Mouse (Mus musculus) retina, postnatal 1 day (tissue): ENCODE data around the gene Abcc6.
"Not testable (repeated sequence)": the region's sequence is repeated elsewhere in the genome, so short reads cannot be mapped to it uniquely, and the experiment has no call there.

ENCODE experiments used
- DNase-seq: peaks from one replicate; pipeline ENCODE4 v3.0.0-alpha.2; 2012

Abcc6 gene

DNA sequence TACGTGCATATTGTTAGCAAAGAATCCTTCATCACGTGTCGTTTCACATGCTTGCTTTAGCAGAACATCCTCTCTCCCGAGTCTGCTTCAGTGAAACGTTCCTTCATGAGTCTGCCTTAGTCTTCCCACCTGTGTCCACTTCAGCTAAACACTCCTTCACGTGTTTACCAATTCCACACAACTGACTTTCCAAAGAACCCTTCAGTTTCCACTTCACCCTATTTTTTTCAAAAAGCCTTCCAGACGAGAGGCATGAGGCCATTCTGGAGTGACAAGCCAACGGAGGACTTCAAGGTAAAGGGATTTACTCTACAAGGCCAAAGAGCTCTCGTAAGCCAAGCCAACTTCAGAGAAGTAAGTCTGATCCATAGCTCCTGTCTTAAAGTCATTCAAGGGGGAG, 4.7 kb downstream of the Abcc6 start:
- DNase-seq = no peak

DNA sequence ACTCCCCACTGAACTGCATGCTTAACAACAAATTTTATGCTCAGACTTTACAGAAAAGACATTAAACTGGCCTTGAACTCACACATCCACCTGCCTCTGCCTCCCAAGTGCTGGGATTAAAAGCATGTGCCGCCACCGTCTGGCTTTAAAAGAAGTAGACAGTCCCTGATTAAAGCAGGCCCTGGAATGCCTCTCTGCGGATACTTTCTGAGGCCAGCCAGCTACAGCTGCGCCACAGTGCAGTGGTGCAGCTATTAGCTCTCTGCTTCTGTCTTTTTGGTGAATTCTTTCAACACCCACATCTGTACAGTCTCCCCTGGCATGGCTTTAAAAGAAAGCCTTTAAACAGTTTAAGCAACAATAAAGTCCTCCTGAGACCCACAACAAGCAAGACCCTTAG, 8.2 kb downstream of the Abcc6 start:
- no peak for DNase-seq

DNA sequence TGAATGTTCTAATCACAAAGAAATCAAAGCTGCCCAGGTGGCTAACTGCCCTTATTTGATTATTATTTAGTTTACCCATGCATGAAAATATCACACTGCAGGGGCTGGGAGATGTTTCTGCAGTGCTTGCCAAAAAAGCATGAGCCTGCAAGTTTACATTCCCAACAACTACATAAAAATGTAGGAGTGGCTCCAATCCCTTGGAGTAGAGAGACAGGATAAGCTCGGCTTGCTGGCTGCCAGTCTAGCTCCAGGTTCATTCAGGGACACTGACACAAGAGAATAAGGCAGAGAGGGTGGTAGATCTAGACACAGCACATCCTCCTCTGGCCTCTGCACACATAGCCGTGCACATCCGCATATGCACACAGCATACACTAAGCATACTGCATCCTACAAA, 10.5 kb downstream of the Abcc6 start:
- DNase-seq = no peak

DNA sequence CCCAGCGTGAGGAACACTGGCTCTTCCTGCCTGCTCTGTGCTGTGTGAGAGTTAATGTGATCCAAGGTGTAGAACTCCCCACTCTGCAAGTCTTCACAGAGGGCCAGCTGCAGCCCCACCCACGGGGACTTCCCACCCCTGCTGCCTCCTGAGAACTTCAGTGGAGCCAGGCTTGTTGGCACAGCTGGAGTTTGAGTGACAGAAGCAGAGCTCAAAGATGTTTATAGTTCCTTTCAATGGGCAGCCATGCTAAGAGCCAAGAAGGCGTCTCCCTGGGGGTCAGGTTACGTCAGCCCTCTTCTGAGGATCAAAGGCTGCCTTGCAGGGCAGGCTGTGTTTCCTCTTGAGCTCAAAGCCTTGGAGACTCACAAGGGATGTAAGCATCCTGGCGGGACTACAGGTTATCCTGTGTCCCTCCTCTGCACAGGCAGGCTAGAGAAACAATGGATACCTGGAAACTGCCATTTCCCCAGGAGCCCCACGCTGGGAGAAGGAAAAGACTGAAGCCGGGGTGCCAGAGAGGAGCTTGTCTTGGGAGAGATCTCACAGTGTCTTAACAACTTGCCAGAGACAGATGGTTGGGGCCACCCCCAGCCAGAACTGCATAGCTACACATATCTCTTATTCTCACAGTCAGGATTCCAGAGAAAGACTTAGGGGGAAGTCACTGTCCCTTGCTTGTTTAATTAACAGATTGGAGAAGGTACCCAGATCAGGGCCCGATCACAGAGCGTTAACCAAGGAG, 16.7 kb downstream of the Abcc6 start:
- DNase-seq = no peak

DNA sequence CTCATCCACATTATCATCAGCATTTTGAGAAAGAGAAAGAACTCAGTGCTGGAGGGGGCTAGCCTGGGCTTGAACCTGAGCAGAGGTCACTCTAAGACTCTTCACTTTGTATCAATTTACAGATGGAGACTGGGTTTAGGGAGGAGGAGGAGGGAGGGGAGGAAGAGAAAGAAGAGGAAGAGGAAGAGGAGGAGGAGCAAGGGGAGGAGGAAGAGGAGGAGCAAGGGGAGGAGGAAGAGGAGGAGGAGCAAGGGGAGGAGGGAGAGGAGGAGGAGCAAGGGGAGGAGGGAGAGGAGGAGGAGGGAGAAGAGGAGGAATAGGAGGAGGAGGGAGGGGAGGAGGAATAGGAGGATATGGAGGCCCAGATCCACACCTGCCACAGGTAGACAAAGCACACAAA, 18.0 kb downstream of the Abcc6 start:
- DNase-seq = no peak

DNA sequence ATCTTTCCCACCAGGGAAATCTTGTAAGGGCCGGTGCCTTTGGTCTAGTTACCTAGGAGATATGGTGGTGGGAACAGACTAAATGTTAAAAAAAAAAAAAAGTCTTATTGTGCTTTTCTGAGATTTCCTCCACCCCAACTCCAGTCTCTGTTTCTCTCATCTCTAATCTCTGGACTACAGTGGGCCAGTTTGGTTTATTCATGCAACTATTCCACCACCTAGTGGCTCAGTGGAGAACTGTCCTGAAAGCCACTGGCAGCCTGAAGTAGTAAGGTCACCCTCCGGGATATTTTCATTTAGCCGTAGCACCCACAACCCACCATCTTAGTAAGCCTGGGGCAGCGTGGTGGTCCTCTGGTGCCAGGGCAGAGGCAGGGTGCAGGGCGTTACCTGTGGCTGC, 20.5 kb downstream of the Abcc6 start:
- DNase-seq = peak; percentile 82

DNA sequence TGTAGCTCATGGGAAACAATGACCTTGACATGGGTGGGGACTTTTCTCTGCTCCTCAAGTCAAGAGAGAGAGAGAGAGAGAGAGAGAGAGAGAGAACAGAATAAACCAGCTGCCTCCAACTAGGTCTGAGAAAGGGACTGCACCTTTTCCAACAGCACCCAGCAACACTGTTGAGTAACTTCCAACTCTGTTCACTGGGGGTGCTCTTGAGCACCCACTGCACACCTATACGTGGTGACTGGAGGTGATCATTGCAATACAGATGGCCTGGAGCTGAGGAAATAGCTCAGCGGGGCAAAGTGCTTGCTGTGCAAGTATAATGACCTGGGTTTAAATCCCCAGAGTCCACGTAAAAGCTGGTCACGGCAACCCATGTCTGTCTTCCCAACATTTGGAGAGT, 27.4 kb downstream of the Abcc6 start:
- DNase-seq = no peak

DNA sequence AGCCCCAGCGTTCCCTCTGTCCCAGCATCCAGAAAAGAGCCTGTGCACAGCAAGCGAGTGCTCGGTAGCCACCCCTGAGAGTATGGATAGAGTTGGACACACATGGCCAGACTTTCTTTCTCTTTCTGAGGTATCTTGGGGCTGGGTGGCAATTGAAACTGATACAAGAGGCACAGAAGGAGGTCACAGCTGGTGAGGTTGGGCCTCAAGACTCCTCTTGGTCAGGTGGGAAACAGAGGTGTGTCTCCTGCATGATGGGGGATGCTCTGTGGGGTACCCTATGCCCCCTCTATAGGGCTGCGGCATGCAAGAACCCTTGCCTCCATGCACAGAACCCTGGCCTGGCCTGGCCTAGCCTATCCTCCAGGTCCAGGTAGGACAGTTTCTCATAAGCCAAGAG, 29.5 kb downstream of the Abcc6 start:
- DNase-seq = no peak

DNA sequence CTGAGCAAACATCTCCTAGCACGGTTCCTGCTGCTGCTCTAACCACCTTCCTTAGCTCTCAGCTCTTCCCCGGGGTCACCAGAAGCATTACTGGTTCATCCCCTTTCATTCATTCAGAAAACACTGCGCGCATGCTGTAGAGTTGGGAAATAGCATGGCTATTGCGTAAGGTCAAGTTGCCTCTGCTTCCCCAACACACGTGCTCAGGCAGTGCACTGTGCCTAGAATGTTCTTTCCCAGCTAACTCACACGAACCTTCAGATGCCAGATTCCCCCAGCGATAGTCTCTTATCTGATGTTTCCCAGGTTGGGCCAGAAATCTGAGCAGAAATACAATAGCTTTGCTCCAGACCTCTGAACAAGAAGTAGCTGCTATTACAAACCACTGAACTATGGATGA, 37.6 kb downstream of the Abcc6 start:
- no peak for DNase-seq

DNA sequence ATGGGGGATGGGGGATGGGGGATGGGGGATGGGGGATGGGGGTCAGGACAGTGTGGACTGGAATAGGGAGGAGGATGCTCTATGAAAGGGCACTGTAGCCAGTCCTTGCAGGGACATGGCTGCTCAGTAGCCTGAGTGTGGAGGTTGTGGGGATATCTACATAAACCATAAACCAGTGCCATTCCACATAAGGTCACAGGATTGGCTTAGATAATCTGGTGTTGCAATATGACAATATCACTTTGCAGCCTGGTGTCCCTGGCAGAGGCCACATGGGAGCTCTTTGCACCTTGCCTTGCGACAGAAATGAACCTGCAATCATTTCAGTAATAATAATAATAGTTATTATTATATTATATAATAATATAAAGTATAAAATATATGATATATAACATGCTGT, 41.8 kb downstream of the Abcc6 start:
- DNase-seq = no peak

DNA sequence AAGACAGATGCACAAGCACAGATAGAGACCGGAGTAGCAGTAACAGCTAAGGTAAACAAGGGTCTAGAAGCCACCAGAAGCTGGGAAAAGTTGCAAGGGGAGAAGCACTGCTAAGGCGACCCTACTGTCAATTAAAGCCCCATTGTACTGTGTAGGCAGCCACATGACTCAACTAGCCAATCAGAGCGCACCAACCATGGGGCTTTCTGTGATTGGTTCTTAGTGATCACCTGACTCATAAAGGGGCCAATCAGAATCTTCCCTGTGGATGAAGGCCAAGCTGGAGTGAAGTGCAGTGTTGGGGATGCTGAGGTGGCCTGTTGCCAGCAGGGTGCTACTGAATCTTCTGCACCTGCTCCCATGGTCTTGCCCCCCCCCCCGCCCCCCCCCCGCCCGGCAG, 43.2 kb downstream of the Abcc6 start:
- DNase-seq = peak; percentile 43

DNA sequence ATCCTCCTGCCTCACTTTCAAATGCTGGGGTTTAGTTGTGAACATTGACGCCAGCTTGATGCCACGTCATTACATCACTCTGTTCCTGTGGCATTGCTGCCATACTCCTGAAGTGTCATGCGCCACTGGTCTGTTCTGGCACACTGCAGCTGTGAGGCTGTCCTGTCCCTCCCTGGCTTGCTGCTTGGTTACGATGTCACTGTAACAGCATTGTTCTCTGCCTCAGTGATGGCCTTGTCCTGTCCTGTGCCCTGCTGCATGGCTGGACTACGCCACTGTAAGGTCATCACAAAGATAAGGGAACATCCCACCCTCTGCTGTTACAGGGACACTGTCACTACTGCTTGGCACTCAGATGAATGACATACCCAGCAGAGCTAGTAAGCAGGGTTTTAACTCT, 48.5 kb downstream of the Abcc6 start:
- DNase-seq = no peak

DNA sequence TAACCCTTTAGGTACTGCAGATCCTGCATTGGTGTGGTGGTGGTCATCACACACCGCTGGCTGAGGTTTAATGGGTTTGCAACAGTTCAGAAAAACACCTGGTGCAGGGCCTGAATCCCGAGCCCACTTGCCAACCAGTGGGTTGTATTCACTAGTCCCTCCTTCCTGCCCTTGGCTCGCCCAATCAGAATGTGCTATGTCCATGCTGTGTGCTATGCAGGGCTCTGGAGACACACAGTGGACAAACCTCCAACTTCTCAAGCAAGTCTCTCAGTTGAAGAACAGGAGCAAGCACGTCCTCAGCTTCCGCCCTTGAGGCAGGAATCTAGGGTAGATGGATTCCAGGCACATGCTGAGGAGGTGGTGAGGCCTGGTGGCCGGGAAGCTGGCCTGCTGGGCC, 55.6 kb downstream of the Abcc6 start:
- no peak for DNase-seq

DNA sequence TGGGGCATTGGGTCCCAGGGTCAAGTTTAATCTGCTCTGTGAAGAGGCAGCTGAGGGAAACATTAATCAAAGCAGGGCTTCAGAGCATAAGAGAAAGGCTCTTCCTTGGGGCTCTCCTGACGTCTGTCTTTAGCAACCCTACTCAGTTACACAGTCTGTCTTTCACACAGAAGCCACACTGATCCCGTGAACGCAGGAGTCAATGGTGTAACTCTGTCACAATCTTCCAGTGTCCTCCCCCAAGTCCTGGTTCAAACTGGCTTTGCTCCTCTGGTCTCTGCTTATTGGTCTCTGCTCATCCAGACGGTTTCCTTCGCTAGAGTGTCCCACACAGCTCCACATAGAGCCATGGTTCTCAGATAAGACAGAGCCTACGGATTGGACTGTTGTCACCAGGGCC, 56.0 kb downstream of the Abcc6 start:
- DNase-seq = no peak

DNA sequence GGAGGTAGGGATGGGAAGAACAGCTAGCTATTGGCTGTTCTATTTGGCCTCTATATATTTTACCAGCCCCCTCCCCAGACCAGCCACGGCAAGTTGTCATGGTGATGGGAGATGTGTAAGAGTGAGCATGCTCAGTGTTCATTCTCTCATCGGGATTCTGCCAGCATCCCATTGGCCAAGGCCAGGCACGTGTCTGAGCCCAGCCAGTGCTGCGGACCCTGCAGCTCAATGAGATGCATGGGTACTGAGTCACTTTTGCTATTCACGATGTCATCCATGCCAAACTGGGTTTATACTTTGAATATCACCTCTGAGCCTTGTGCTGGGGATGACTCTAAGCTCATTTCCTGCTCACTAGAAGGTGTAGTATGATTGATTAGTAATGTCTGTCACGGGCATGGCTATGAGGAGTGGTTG, 56.8 kb downstream of the Abcc6 start:
- no peak for DNase-seq

DNA sequence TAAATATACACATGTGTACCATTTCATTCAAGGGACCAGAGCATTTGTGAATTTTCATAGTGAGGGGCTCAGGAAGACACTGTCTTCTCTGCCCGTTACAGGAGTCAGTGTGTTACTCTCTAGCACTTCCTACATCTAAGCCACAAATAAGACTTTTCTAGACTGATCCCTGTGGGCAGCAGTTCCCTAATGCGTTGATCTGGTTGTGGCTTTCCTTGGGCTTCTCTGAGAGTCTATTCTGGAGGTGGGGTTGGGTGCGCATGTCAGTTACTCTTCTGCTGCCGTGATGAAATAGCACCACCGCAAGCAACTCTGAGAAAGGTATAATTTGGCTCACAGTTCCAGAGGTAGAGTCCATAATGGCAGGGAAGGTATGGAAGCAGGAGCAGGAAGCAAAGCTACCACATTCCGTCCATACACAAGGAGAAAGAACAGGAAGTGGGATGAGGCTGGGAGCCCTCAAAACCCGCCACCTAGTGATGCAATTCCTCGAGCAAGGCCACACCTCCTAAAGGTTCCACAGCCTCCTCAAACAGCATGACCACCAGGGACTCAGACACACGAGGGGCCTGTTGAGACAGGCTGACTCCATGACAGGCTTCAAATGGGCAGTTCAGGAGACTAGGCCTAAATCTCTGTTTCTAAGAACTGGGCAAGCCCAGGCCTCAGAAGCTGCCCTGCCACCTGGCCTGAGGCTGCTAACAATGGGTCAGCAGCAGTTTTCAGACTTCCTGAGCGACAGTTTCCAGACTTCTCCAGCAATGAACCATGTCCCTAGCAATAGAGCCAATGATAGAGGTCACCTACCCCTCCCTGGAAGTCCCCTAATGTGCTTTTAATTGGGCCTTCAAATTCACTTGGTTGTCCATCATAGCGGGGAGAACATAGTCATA, 58.0 kb downstream of the Abcc6 start:
- DNase-seq = no peak

DNA sequence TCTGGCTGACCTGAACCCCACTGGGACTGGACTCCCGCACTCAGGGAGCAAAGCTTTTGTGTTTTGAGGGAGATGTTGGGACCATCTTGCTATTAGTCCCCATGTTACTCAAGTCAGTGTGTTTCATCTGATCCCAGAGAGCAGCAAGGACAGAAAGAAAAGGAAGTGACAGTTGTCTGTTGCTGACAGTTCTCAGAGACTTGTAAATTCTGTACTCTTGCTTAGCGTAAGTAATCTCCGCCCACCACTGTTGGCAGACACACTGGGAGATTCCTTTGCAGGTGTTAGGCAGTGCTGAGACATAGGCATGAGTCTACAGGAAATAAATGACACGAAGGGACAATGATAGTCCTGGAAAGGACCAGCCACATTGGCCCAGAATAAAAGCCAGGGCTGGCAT, 73.5 kb downstream of the Abcc6 start:
- DNase-seq = no peak

DNA sequence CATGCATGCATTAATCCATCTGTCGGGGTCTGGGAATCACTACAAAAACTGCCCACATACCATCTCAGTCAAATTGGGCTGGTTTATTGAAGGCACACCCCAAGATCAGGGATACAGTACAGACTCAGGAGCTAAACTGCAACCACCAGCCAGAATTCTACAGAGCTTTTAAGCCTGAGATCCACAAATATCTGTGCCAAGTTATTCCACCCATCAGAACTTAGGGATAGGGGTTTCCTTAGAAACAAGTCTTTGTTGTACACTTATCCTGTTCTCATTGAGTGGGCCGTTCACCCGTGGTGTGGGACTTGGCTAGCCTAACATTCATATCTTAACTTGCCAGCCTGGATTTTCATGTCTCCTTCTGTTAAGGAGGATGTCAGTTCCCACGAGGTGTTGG, 81.0 kb downstream of the Abcc6 start:
- DNase-seq = no peak

DNA sequence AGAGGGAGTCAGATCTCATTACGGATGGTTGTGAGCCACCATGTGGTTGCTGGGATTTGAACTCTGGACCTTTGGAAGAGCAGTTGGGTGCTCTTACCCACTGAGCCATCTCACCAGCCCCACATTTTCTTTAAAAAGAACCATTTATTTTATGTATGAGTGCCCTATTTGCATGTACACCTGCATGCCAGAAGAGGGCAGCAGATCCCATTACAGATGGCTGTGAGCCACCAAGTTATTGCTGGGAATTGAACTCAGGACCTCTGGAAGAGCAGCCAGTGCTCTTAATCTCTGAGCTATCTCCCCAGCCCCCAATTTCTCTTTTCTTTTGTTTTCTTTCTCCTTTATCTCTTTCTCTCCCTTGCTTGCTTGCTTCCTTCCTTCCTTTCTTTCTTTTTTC, 86.8 kb downstream of the Abcc6 start:
- not testable (repeated sequence) for DNase-seq

DNA sequence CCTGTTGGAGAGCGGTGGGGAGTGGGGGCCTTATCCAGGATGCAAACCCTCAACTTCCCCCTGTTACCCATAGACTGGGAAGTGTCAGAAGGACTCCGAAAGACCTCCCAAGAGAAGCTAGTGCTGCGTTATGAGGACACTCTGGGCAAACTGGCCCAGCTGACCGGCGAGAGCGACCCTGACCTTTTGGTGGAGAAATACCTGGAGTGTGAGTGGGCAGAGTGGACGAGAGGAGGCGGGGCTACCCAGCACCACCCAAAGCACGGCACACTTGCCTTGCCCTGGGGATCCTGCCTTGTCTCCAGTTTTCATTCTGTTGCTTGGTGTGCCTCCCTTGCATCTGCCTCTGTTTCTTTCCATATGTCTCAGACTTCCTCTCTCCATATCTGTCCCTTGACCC, 88.1 kb downstream of the Abcc6 start:
- no peak for DNase-seq

DNA sequence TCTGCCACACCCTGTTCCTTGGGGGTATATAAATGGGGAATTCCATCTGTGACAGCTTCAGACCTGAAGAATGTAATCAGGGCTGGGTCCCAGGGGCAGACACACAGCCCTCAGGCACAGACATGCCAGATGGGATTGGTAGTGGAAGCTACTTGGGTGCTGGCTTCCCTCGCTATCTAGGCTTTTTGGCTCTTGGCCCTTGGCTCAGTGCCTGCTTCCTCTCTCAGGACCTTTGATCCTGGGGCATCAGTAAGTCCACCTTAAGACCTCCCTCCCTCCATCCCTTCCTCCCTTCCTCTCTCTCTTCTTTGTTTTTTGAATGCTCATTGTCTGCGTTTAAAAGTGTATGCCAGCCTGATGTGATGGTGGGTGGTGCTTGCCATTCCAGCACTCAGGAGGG, 90.3 kb downstream of the Abcc6 start:
- DNase-seq = no peak

DNA sequence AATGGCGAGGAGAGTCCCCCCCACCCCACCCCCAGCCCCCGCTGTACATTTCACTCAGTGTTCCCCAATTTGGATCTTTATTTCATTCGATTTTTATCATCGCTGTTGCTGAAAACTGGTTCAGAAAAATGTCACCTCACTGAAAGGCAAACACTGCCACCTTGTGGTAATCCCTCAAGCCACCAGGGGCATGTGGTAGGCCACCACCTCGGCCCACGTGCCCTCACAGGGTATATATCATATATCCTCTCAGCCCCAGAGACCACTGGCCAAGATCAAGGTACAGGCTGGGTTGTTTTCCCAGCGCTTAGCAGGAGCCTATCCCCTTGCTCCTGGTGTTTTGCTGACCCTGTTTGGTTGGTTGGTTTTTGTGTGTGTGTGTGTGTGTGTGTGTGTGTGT, 95.0 kb downstream of the Abcc6 start:
- DNase-seq = peak; percentile 82

DNA sequence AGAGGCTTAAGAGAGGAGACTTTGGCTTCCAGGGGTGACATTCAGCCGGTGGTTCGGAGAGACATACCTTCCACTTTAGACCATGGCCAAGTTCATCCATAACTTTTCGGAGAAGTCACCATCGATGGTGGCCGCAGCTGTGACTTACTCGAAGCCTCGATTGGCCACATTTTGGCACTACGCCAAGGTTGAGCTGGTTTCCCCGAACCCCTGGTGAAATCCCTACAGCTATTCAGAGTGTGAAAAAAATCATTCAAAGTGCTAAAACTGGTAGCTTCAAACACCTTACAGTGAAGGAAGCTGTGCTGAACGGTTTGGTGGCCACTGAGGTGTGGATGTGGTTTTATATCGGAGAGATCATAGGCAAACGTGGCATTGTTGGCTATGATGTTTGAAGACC, 96.3 kb downstream of the Abcc6 start:
- not testable (repeated sequence) for DNase-seq

DNA sequence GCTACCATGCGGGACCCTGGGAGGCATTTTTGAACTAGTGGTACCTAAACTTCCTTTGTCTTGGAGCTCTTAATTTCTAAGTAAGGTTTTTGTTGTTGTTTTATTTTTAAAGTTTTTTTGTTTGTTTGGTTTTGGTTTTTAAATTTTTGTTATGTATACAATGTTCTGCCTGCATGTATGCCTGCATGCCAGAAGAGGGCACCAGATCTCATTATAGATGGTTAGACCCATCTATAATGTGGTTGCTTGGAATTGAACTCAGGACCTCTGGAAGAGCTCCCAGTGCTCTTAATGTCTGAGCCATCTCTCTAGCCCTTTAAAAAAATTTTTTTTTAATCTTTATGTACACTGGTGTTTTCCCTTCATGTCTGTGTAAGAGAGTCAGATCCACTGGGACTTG, 100.4 kb downstream of the Abcc6 start:
- no peak for DNase-seq
